18 mouse cellular contexts compared by ENCODE assay signal in the genomic region with DNA sequence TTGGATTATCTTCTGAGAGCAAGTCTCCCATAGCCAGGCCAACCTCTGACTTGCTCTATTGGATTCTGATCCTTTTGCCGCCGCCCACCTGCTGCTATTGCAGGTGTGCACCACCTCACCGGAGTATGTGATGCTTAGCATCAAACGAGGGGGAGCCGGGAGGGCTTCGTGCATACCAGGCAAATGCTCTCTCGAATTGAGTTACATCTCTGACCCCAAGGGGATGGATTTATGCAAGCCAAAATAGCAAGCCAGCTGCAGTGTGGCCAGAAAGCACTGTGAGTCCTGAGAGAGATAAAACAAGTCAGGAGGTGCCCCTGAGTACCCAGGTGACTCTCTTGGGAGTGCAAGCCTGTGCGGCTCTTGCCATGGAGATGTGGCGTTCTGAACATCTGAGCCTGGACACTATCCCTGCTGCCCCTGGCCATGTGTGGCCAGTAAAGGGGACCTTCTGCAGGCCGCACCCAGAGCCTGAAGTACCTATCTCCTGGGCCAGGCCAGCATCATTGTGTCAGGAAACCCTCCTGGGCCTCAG. TPM values are rescaled to one million over a fixed set of nuclear protein-coding genes. Genes with fewer than 3 reads are reported as not detected.
"Had no signal": no experiment of that assay in that cellular context is flagged by ENCODE, and none has a peak within 500 bp of the region (broad histone marks: within the 10 kb centered on the region; RNA-seq: fewer than 3 reads in every experiment).

No protein-coding gene starts in this region.

- H3K9me3 ChIP-seq: liver, embryonic 13.5 days had no signal

- H3K27ac ChIP-seq: liver, embryonic 13.5 days had no signal

- H3K27me3 ChIP-seq: liver, embryonic 13.5 days had no signal

- H3K9ac ChIP-seq: liver, embryonic 13.5 days had no signal

- H3K4me2 ChIP-seq: liver, embryonic 13.5 days; midbrain, embryonic 11.5 days had no signal

- H3K4me3 ChIP-seq: liver, embryonic 13.5 days had no signal

- DNase-seq: kidney, postnatal 14 days; kidney, postnatal 4 days; left cerebral cortex, postnatal 4 days; liver, embryonic 13.5 days; lung, adult 2 months; lung, postnatal 14 days; lung, postnatal 4 days; midbrain, embryonic 14.5 days; right cerebral cortex, postnatal 4 days; thymus, adult 18-20 months; thymus, postnatal 36 days had no signal

RNA-seq across cellular contexts. Expression of a gene that starts 58.5 kb away (rescaled TPM):
- total RNA-seq: layer of hippocampus, adult 18-20 months; left cerebral cortex, postnatal 14 days; left cerebral cortex, postnatal 4 days; megakaryocyte progenitor cell, adult 5-6 weeks; megakaryocyte-erythroid progenitor cell, adult 5-6 weeks; midbrain, postnatal 0 days had no signal
- polyA plus RNA-seq: liver, embryonic 13.5 days; midbrain, embryonic 11.5 days; neural tube, embryonic 11.5 days had no signal
